Mouse (Mus musculus): ENCODE measurements at regions not wholly inside any gene's neighbourhood (a gene's known extent, or its start where the extent isn't known, plus 50 kb on each side); places are given as distances from the start of the nearest gene placed in this dataset.

GRCm38 (mm10) chr5:95864252-95864651 is 88.5 kb downstream of the E330014E10Rik start:
- ATAC-seq (ENCODE audit: insufficient number of reproducible peaks, low FRiP score, low TSS enrichment): no peak

DNA sequence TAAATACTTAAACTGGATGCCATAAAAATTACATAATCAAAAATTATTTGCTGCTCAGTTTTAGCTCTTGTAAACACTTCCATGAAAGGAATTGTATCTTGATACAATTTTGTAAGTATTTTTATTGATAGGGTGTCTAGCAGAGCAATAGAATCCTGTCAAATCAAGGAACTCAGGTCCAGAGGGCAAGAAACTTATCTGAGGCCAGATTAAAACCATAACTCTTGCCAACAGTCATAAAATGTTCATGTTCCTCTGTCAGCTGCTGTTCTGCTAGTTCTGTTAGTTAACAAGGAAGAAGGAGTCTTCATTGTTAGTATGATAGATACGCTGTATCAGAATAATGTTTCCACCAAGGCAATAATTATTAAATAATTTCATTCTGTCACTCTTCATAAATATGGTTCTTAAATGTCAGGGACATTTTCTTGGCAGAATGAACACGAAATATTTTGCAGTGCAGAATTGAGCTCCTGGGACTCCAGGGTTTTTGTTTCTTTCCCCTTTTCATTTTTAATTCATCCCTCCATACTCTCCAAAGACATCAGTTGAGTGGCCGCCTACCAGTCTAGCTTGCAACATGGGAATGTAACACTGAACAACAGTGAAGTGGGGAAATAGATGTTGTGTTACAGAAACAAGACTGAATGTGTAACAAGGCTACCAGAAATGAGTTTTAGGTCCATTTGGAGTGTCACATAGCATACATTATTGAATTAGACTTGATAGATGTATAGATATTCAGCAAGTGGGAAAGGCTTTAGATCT is 89.1 kb downstream of the E330014E10Rik start:
- ATAC-seq (ENCODE audit: insufficient number of reproducible peaks, low FRiP score, low TSS enrichment): no peak

- no peak for ATAC-seq (ENCODE audit: insufficient number of reproducible peaks, low FRiP score, low TSS enrichment)
These were observed 89.7 kb downstream of the E330014E10Rik start for GRCm38 (mm10) chr5:95865516-95865915.

GRCm38 (mm10) chr5:95866848-95867495 is 89.8 kb upstream of the Cxcl13 start:
- no peak for ATAC-seq (ENCODE audit: insufficient number of reproducible peaks, low FRiP score, low TSS enrichment)

GRCm38 (mm10) chr5:95870336-95870845 is 86.4 kb upstream of the Cxcl13 start:
- no peak for ATAC-seq (ENCODE audit: insufficient number of reproducible peaks, low FRiP score, low TSS enrichment)

DNA sequence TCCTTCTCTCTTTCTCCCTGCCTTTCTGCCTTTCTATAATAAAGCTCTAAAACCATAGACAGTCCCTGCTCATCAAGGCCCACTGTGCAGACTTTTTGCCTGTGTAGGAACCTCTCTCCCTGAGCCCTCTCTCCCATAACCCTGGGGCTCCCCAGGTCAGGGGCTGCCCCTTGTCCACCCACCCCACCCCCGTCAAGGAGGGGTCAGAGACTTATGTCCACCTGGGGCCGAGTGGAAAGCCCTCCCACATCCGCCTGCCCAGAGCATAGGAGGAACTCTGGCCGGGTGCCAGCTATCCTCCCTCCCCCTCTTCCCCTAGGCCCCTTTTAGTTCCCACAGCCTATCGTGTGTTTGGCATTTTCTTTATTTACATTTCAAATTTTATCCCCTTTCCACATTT is 81.8 kb upstream of the Cxcl13 start:
- ATAC-seq (ENCODE audit: insufficient number of reproducible peaks, low FRiP score, low TSS enrichment): no peak

GRCm38 (mm10) chr5:95880914-95881313 is 75.8 kb upstream of the Cxcl13 start:
- peak; percentile 56; the same call in 1 of the 2 replicates for ATAC-seq (ENCODE audit: insufficient number of reproducible peaks, low FRiP score, low TSS enrichment)
